Mouse (Mus musculus) left cerebral cortex, postnatal 4 days (tissue): ENCODE measurements at regions not wholly inside any gene's neighbourhood (a gene's known extent, or its start where the extent isn't known, plus 50 kb on each side); places are given as distances from the start of the nearest gene placed in this dataset.
A peak's percentile ranks its signal among the peaks of the same experiment; 100 is the strongest.

Experiments used
- DNase-seq: peaks from one replicate; pipeline ENCODE4 v3.0.0-alpha.2; 2022
- intact Hi-C: fragments of 180-260 bp; cut with DNase I; formaldehyde crosslinking; loops from one replicate; pipeline ENCODE4 v1.15.1; 2025

DNA sequence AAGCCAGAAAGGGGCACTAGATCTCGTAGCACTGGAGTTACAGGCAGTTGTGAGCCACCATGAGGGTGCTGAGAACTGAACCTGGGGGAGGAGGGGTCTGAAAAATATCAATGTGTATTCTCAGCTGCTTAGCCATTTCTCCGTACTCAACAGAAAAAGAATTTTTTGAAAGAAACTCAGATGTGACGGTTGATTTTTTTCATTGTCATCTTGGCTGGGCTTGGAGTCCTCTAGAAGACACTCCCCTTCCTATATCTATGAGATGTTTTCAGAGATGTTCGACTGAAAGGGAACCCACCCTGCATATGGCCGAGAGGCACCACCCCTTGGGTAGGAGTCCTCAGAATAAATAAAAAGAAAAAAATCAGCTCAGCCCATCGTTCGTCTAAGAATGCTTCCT is 110.1 kb downstream of the Tomm20 start:
- intact Hi-C loops, result no loop called here
- no peak for DNase-seq

- DNase-seq, result no peak
- intact Hi-C loops, result no loop called here
Observed at GRCm38 (mm10) chr8:126833471-126834453, 111.9 kb downstream of the Tomm20 start.

GRCm38 (mm10) chr8:126833006-126833405 is 112.6 kb downstream of the Tomm20 start:
- no peak for DNase-seq
- intact Hi-C loops, result no loop called here

DNA sequence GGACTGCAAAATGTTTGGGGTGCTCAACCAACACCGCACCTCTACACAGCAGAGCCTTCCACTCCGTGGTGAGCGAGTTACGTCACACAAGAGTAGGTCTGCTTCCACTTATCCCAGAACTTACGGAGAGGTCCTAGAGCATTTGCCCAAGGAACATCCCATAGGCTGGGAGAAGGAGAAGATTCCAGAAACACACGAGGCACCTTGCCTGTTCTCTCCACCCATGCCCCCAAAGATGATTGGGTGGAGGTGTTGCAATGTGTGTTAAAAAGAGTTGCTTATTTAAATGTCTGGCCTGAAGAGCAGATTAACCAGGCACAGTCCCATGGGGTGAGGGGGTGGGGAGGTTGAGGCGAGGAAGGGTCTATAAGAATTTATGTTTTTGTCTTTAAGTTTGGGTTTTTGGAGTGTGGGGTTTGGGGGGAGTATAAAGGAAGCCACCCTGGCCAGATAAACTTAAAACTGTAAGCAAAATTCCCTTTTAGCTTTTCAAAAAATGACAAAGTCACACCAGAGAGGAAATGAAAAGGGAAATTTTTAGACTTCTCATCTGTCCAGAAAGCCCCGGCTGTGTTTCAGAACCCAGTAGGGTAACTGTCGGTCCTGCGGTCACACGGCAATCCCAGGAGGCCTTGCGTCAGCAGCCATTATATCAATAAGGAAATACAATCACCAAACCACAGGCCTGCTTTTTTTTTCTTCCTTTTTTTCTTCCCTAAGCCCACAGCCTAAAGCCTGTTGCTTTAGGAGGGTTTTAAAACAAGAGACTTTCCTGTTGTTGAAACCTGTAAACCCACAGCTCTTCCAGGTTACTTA is 113.3 kb downstream of the Tomm20 start:
- no peak for DNase-seq
- intact Hi-C loops, result no loop called here

- DNase-seq, result no peak
- intact Hi-C loops, result no loop called here
Observed at GRCm38 (mm10) chr8:126831312-126832162, 114.1 kb downstream of the Tomm20 start.

- no peak for DNase-seq
- intact Hi-C loops, result no loop called here
Observed at GRCm38 (mm10) chr8:126830242-126830530, 115.5 kb downstream of the Tomm20 start.

- intact Hi-C loops, result loop anchor here (10.0 kb wide), 1 partner anchor 235 kb away; the partner anchor contains the start of gene Irf2bp2
- no peak for DNase-seq
Observed at GRCm38 (mm10) chr8:126829376-126830241, 116.0 kb downstream of the Tomm20 start.

DNA sequence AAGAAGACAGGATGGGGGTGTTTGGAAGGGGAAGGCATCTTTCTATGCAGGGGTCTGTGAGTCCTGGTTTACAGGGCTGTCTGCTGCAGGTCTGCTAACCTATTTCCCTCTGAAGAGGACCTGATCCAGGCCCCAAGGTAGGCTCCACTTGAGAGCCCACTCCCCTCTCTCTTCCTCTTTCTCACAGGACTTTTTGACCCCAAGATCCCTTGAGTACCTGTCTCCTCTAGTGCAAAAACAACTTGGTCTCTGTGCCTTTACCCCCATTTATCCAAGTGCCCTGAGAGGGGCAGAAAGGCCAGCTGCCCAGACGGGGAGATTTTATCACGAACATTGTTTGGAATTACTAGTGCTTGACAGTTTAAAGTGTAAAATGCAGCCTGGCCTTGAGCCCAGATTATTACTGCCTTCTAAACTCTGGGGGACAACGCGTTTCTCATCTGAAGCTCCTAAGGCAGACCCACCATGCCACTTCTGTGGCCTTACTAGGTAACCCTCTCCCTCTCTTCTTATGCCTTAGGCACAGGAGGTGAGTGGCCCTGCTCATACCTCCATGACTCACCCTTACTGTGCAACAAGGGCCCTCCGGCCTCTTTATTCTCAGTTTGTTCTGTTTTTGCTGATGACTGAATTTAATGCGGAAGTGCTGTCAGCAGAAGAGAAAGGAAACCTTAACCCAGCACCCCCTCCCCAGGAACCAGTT is 117.8 kb downstream of the Tomm20 start:
- intact Hi-C loops, result loop anchor here (10.0 kb wide), 1 partner anchor 233 kb away; the partner anchor contains the start of gene Irf2bp2
- no peak for DNase-seq

GRCm38 (mm10) chr8:126826328-126827285 is 119.0 kb downstream of the Tomm20 start:
- intact Hi-C loops, result loop anchor here (10.0 kb wide), 1 partner anchor 232 kb away; the partner anchor contains the start of gene Irf2bp2
- peak; percentile 57 for DNase-seq

DNA sequence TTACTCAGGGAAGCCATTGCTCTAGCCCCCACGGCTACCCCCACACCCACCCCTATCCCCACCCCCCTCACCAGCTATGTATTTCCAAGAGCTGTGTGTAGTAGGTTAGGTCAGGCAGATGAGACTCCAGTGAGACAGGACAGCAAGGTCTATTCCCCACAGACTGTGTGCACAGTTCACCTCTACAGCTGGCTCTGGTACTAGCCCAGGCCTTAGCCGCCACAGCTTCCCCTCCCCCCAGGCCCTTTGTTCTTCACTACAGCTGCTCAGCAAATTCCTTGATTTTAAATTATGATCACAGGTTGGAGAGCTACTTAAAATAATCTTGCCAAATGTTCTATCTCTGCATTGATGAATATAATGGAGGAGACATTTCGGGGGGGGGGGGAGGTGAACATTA is 119.8 kb downstream of the Tomm20 start:
- DNase-seq, result peak; percentile 59
- intact Hi-C loops, result loop anchor here (10.0 kb wide), 1 partner anchor 231 kb away; the partner anchor contains the start of gene Irf2bp2

DNA sequence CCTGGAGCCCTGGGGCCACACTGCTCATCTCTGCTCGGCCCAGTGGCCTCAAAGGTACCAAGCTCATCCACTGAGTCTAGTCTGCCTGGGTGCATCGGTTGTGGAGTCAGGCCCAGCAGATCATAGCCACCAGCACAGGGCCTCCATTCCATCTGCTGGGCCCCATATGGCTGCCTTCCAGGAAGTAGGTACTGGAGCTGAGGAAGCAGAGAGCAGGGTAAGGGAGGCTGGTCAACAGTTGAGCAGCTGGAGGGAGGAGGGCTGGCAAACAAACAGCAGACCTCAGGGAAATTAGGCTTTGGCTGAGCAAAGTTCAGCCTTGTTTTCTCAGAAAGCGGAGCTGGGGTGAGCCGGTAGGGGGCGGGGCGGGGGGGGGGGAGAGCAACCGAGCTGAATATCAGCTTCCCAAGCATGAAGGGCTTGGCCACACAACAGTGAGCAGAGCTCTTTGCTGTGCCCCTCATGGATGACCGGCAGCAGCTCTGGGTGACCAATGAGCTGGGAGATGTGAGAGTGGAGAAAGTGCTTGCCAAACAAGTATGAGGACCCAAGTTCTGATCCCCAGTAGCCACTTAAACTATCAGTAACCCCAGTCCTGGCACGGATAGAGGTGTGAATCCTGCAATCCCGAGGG is 121.0 kb downstream of the Tomm20 start:
- intact Hi-C loops, result loop anchor here (10.0 kb wide), 1 partner anchor 230 kb away; the partner anchor contains the start of gene Irf2bp2
- DNase-seq, result peak; percentile 90

GRCm38 (mm10) chr8:126822269-126822668 is 123.4 kb downstream of the Tomm20 start:
- no peak for DNase-seq
- intact Hi-C loops, result loop anchor here (10.0 kb wide), 1 partner anchor 227 kb away; the partner anchor contains the start of gene Irf2bp2

- no peak for DNase-seq
- intact Hi-C loops, result loop anchor here (10.0 kb wide), 1 partner anchor 226 kb away; the partner anchor contains the start of gene Irf2bp2
Observed at GRCm38 (mm10) chr8:126821279-126821678, 124.4 kb downstream of the Tomm20 start.

- intact Hi-C loops, result loop anchor here (10.0 kb wide), 1 partner anchor 226 kb away; the partner anchor contains the start of gene Irf2bp2
- DNase-seq, result no peak
Observed at GRCm38 (mm10) chr8:126820502-126820901, 125.1 kb downstream of the Tomm20 start.

GRCm38 (mm10) chr8:126819261-126819660 is 126.4 kb downstream of the Tomm20 start:
- intact Hi-C loops, result no loop called here
- peak; percentile 53 for DNase-seq

GRCm38 (mm10) chr8:126816155-126816554 is 129.5 kb downstream of the Tomm20 start:
- intact Hi-C loops, result no loop called here
- no peak for DNase-seq

GRCm38 (mm10) chr8:126814427-126814826 is 131.2 kb downstream of the Tomm20 start:
- intact Hi-C loops, result no loop called here
- DNase-seq, result no peak
